Mouse (Mus musculus): Measurements from ENCODE around the gene Hax1. TPM values are rescaled to one million over a fixed set of nuclear protein-coding genes. Genes with fewer than 3 reads are reported as not detected.

The Hax1 gene
- polyA plus RNA-seq, 2 experiments, result 121 to 135 TPM

GRCm38 (mm10) chr3:89962059-89962750 lies 36.4 kb downstream of the Hax1 start:
- TF ChIP-seq POLR2A (IDR thresholded peaks at IDR 0.05; ENCODE audit: borderline replicate concordance, extremely low read depth, insufficient read depth, insufficient read length), result no peak
- Histone ChIP-seq H3K4me1 (ENCODE audit: control insufficient read depth, insufficient read depth, low read length) (peaks cover 25% of the 10 kb centered on the region), H3K9me3 (ENCODE audit: control insufficient read depth, low read length) (no peaks in the 10 kb centered on the region), H3K36me3 (ENCODE audit: control insufficient read depth, insufficient read depth, low read length) (peaks cover 22% of the 10 kb centered on the region), H3K27me3 (ENCODE audit: control insufficient read depth, insufficient read depth, low read length) (no peaks in the 10 kb centered on the region), H3K4me2 (replicated peaks; ENCODE audit: low read depth, low read length, severe bottlenecking) (peak overlapping the region; percentile 98), H3K27ac (replicated peaks; ENCODE audit: low read depth, low read length) (peak overlapping the region; percentile 90), H3K4me3 (replicated peaks; ENCODE audit: low read length) (peak overlapping the region; percentile 86), H3K9ac (ENCODE audit: low read depth, low read length, severe bottlenecking) (peak overlapping the region; percentile 94)
- ATAC-seq (ENCODE audit: low FRiP score, low read depth) (no peak), DNase-seq (ENCODE audit: low spot score) (peak; percentile 9)
- 2% methylated on average over 14 of the region's 14 CpGs for WGBS

GRCm38 (mm10) chr3:89961436-89961835 lies 37.1 kb downstream of the Hax1 start:
- H3K4me1 ChIP-seq (ENCODE audit: control insufficient read depth, insufficient read depth, low read length), result peaks cover 25% of the 10 kb centered on the region
- no peak for ATAC-seq (ENCODE audit: low FRiP score, low read depth)
- H3K27ac ChIP-seq (replicated peaks; ENCODE audit: low read depth, low read length), result no peak overlapping the region
- TF ChIP-seq POLR2A (IDR thresholded peaks at IDR 0.05; ENCODE audit: borderline replicate concordance, extremely low read depth, insufficient read depth, insufficient read length), result no peak
- peaks cover 30% of the 10 kb centered on the region for H3K36me3 ChIP-seq (ENCODE audit: control insufficient read depth, insufficient read depth, low read length)
- no peaks in the 10 kb centered on the region for H3K9me3 ChIP-seq (ENCODE audit: control insufficient read depth, low read length)
- DNase-seq (ENCODE audit: low spot score), result peak; percentile 5
- H3K4me3 ChIP-seq (replicated peaks; ENCODE audit: low read length), result peak overlapping the region; percentile 86
- 50% methylated on average over 4 of the region's 4 CpGs for WGBS
- H3K4me2 ChIP-seq (replicated peaks; ENCODE audit: low read depth, low read length, severe bottlenecking), result peak overlapping the region; percentile 98
- H3K9ac ChIP-seq (ENCODE audit: low read depth, low read length, severe bottlenecking), result peak overlapping the region; percentile 94; the same call in 1 of the 2 replicates
- no peaks in the 10 kb centered on the region for H3K27me3 ChIP-seq (ENCODE audit: control insufficient read depth, insufficient read depth, low read length)

GRCm38 (mm10) chr3:89960469-89960868 lies 38.1 kb downstream of the Hax1 start:
- Histone ChIP-seq H3K4me1 (ENCODE audit: control insufficient read depth, insufficient read depth, low read length) (peaks cover 25% of the 10 kb centered on the region), H3K27ac (replicated peaks; ENCODE audit: low read depth, low read length) (0 out of 2 replicates have a peak overlapping the region, but pooled peaks have one; percentile 28), H3K9me3 (ENCODE audit: control insufficient read depth, low read length) (no peaks in the 10 kb centered on the region), H3K36me3 (ENCODE audit: control insufficient read depth, insufficient read depth, low read length) (peaks cover 40% of the 10 kb centered on the region), H3K4me2 (replicated peaks; ENCODE audit: low read depth, low read length, severe bottlenecking) (peak overlapping the region; percentile 98), H3K9ac (ENCODE audit: low read depth, low read length, severe bottlenecking) (peak overlapping the region; percentile 60), H3K27me3 (ENCODE audit: control insufficient read depth, insufficient read depth, low read length) (no peaks in the 10 kb centered on the region), H3K4me3 (replicated peaks; ENCODE audit: low read length) (peak overlapping the region; percentile 86)
- DNase-seq (ENCODE audit: low spot score), result peak; percentile 93
- TF ChIP-seq POLR2A (IDR thresholded peaks at IDR 0.05; ENCODE audit: borderline replicate concordance, extremely low read depth, insufficient read depth, insufficient read length), result no peak
- peak; percentile 92 for ATAC-seq (ENCODE audit: low FRiP score, low read depth)
- WGBS, result 0% methylated on average over 22 of the region's 30 CpGs

- DNase-seq (ENCODE audit: low spot score) (no peak), ATAC-seq (ENCODE audit: low FRiP score, low read depth) (no peak)
- H3K27ac ChIP-seq (replicated peaks; ENCODE audit: low read depth, low read length), result no peak overlapping the region
- peaks cover 46% of the 10 kb centered on the region for H3K36me3 ChIP-seq (ENCODE audit: control insufficient read depth, insufficient read depth, low read length)
- no peaks in the 10 kb centered on the region for H3K9me3 ChIP-seq (ENCODE audit: control insufficient read depth, low read length)
- no peak for TF ChIP-seq POLR2A (IDR thresholded peaks at IDR 0.05; ENCODE audit: borderline replicate concordance, extremely low read depth, insufficient read depth, insufficient read length)
- peaks cover 19% of the 10 kb centered on the region for H3K4me1 ChIP-seq (ENCODE audit: control insufficient read depth, insufficient read depth, low read length)
- no peak overlapping the region for H3K4me3 ChIP-seq (replicated peaks; ENCODE audit: low read length)
- WGBS, result 90% methylated on average over 4 of the region's 4 CpGs
- no peaks in the 10 kb centered on the region for H3K27me3 ChIP-seq (ENCODE audit: control insufficient read depth, insufficient read depth, low read length)
- H3K9ac ChIP-seq (ENCODE audit: low read depth, low read length, severe bottlenecking), result no peak overlapping the region
- 0 out of 2 replicates have a peak overlapping the region, but pooled peaks have one; percentile 98 for H3K4me2 ChIP-seq (replicated peaks; ENCODE audit: low read depth, low read length, severe bottlenecking)
Observed at GRCm38 (mm10) chr3:89959435-89959834, 39.1 kb downstream of the Hax1 start.

GRCm38 (mm10) chr3:89957880-89958279 lies 40.7 kb downstream of the Hax1 start:
- no peak overlapping the region for H3K27ac ChIP-seq (replicated peaks; ENCODE audit: low read depth, low read length)
- no peak for TF ChIP-seq POLR2A (IDR thresholded peaks at IDR 0.05; ENCODE audit: borderline replicate concordance, extremely low read depth, insufficient read depth, insufficient read length)

More at GRCm38 (mm10) chr3:89957880-89958279, 40.7 kb downstream of the Hax1 start:
- DNase-seq (ENCODE audit: low spot score) (no peak), ATAC-seq (ENCODE audit: low FRiP score, low read depth) (no peak)
- Histone ChIP-seq H3K9me3 (ENCODE audit: control insufficient read depth, low read length) (no peaks in the 10 kb centered on the region), H3K9ac (ENCODE audit: low read depth, low read length, severe bottlenecking) (no peak overlapping the region), H3K27me3 (ENCODE audit: control insufficient read depth, insufficient read depth, low read length) (no peaks in the 10 kb centered on the region), H3K4me1 (ENCODE audit: control insufficient read depth, insufficient read depth, low read length) (peaks cover 19% of the 10 kb centered on the region), H3K4me3 (replicated peaks; ENCODE audit: low read length) (no peak overlapping the region), H3K36me3 (ENCODE audit: control insufficient read depth, insufficient read depth, low read length) (peaks cover 62% of the 10 kb centered on the region), H3K4me2 (replicated peaks; ENCODE audit: low read depth, low read length, severe bottlenecking) (no peak overlapping the region)
- WGBS, result 93% methylated on average over 9 of the region's 9 CpGs

All from limb, embryonic 14.5 days (tissue).